Mouse (Mus musculus) thymus, postnatal 10 days (tissue): ENCODE data around the gene Fhit.
"Not testable (repeated sequence)": the region's sequence is repeated elsewhere in the genome, so short reads cannot be mapped to it uniquely, and the experiment has no call there.

Source experiments
- DNase-seq, 2 experiments: peaks; one replicate each; pipeline ENCODE4 v3.0.0; 2021; ENCODE audit warnings: low spot score in 2 of 2

Fhit gene

DNA sequence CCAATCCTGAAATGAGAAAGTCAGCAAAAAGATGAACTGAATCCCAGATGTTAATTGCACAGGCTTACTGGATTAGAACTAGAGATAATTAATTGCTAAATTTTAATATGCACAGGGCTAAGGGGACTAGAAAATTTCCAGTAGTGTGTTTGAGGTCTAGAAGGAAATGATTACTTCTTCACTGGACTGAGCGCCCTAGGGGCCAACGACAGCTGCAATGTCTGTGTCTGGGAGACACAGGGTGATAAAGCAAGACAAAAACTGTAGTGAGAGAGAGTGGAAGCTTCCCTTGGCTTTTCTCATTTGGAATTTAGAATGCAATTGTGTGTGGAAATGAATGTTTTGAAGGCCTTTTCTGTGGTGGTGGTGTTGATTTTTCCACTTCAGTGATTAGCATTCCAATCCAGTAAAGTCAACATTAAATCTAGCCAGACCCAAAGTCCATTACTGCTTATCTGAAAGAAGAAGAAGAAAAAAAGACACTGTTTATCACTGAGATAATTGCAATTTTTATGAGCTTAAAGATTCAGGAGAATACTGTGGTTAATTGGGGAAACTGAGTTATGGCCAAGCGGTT, 1184.8 kb downstream of the Fhit start:
- no peak for DNase-seq

DNA sequence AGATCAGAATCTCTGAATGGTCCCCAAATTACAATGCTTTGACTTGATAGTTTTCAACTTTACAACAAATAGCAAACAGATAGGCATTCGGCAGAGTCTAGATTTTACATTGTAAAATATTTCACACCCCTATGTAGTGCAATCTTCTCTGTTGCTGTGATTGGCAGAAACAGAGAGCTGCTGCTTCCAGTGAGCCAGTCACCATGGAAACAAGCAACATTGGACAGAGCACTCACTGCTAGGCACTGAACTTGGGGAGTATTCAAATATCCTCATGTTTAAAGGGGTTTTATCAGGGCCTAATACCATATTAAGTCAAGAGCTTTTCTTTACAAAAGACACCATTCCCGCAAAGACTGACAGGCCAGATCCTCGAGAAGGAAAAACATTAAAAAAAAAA, 1187.4 kb downstream of the Fhit start:
- DNase-seq: no peak

DNA sequence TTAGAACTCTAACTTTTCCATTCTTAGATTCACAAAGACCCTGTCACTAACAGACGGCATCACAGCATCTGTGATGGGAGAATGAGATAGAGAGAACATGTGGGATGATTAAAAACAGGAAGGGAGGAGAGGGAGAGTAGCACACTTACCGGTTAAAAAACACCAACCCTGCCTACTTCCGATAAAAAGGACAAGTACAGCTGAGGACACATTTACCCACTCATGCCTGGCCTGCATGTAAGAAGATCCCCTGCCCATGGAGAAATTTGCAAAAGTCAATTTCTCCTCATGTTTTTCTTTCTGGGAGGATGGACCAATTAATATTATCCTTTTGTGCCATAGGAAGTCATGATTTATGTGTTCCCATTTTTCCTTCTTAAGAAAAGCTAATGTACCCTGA, 1198.0 kb downstream of the Fhit start:
- no peak for DNase-seq

DNA sequence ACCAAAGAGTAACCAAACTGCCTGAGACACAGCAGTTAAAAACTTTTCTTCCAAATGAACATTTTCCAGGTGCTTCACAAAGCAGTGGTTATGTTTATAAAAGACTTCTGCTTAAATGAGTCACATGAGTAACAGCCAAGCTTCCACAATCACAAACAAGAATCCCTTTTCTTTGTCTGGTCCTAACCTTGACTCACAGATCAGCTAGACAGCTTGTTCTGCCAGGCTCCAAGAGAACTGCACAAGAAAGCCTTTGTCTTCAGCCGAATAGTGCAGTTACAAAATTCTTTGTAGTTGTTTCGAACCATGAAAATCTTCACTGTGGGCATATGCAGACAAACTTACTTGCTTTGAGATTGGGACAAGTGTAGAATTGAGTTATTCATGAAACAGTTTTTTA, 1201.4 kb downstream of the Fhit start:
- no peak for DNase-seq

DNA sequence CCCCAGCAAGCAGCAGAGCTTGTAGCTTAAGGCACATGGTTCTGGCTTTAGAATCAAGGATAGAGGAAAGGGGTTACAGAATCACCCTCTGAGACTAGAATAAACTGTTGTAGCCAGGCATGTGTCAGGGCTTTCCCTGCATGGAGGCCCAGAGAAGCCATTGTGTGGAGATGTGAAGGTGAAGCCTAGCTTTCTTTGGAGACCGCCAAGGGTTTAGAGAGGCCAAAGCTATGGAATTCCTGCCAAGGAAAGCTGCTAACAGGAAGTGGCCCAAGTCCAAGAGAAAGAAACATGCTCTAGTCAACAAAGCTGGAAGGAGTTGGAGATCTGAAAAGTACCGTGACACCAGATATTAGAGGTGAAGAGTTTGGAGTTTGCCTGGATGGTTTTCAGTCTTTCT, 1262.3 kb downstream of the Fhit start:
- DNase-seq: no peak

DNA sequence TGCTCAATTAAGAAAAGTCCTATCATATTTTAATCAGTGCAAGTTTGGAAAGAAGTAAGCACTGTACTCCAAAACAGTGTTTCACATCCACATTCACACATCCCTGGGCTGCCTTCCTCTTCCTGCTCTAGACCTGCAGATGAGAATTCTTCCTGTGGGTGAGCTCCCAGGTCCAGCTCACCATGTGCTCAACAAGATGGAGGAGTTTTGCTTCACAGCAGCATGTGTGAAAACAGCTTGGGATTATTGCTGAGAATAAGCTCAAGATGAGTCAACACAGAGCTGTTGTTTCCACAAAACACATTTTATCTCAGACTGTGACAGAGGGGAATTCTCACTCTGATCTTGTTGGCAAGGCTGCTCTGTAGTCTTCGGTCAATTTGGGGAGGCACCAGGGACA, 1265.3 kb downstream of the Fhit start:
- no peak for DNase-seq

DNA sequence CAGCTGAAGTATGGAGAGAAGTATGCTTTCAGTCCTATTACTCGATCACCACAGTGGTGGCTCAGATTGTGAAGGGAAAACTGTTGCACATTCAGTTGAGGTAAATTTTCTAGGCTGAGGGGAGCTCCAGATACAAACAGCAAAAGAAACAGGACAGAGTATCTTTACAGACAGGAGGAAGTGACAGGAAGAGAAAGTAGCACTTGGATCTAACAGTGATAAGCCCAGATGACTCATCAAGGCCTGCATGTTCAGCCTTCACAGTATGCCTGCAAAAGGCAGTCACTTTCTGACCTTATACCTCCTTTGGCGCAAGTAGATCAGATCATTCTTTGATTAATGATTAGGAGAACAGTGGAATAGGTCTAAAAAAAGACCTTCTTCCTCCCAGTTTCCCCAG, 1309.8 kb downstream of the Fhit start:
- no peak for DNase-seq

DNA sequence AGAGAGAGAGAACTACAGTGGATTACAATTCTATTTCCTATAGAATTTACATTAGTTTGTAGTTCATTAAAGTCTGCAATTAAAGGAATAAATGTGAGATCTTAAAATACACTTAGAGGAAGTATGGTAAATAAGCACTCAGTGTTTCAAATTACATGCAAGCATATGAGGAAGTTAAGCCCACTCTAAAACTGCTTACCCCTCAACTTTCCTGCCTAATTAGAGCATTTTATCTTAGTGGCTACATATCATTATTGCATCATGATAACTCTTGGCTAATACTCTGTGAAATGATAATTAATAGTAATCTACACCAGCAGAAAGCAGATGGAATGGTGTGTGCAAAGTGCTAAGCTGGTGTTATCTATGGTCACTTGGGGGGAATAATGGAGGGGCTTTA, 1329.5 kb downstream of the Fhit start:
- DNase-seq: no peak

DNA sequence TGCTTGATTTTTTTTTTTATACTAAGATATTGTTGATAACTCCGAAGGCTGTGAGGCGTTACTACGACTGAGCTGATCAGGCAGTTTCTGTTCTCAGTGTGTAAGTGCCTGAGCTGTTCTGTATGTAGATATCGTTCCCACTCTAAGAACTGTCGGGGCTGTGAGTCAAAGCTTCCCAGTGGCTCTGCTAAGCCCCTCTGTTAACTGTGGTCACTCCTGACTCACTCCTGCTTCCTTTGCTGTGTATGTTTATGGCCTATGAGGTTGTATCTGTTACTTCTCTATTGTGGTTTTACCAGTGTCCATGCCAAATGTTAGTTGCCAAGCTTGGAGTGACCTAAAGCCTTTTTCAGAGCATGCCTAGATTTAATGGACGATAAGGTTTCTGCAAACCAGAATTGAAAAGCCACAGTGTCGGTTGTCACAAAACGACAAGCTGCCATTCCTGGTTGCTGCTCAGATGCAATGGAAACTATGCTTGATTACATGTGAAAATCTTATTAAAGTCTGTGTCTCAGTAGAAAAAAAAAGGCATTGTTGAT, 1333.1 kb downstream of the Fhit start:
- DNase-seq: not testable (repeated sequence)

DNA sequence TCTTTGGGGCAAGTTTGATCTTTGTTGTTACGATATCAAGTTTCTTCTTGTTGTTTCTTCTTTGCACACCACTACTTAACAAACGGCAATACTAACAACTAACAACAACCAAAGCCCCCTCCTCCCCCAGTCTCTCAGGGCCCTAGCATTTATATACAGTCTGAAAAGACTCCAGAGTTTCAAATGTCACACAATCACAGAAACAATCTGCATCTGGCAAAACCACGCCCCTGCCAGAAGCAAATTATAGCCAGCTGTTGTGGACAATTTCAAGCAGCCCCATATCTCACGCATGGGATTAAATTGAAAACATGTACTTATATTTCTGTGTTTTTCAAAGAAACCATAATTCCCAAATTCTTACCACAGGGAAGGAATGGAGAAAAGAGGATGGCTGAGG, 1345.9 kb downstream of the Fhit start:
- DNase-seq: no peak

DNA sequence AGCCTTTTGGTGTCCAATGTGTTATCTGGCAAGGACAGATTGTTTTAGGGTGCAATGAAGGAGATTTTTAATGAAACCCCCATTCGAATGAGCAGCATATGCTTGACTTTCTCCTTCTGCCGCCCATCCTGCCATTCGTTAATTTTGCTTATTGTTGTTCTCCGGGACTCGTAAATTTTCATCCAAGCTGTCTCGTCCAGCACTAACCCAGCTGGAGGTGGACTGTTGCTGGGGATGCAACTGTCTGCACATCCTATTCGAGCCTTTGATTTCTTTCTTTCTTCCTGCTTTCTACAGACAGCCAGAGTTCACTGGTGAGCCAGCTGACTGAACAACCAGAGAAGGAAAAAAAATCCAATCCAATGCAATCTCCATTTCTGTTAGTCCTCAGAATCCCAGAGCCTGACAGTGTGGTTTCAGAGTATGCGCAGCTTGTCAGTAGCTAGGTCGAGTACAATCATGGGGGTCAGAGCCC, 1350.0 kb downstream of the Fhit start:
- no peak for DNase-seq

DNA sequence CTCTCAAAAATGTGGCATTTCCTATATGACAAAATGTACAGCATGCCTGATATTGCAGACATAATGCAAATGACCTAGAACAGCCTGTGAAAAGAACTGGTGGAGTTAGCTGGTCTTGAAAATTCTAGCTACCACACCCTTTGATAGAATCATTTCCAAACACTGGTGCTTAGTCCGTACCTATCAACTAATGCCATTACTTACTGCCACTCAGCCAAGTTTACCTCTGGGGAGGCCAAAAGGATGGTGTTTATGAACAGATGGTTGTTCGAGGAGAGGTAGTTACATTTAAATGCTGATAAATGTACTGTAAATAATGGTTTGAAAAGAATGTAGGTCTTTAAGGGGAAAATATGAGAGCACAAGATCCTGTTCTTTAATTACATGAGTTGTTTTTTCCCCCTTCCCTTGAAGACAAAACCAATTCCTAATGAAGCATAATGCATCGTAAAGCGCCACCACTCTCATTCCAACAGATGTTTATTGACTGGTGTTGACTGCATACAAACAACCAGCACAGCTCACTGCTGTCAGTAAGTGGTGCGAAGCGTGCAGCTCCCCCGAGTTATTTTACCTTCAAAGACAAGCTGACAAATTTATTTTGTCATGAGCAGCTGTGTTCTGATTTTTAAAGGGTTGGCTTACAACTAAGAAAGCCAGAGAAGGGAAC, 1350.5 kb downstream of the Fhit start:
- DNase-seq: no peak

DNA sequence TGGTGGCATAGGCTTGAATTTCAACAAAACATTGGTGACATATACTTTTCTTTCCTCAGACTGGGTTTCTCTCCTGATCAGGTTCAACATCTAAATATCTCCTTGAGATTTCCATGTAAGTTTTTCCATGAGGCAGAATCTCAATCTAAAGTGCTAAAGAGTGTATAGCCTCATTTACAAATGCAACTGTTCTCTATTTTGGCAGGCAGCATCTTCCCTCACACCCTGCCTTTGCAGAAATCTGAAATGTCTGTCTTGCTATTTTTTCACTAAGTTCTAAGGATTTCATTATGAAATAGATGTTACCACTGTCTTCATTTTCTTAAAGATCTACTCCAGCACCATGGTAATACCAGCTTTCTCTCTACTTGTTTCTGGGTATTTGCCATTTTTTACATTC, 1368.4 kb downstream of the Fhit start:
- no peak for DNase-seq

DNA sequence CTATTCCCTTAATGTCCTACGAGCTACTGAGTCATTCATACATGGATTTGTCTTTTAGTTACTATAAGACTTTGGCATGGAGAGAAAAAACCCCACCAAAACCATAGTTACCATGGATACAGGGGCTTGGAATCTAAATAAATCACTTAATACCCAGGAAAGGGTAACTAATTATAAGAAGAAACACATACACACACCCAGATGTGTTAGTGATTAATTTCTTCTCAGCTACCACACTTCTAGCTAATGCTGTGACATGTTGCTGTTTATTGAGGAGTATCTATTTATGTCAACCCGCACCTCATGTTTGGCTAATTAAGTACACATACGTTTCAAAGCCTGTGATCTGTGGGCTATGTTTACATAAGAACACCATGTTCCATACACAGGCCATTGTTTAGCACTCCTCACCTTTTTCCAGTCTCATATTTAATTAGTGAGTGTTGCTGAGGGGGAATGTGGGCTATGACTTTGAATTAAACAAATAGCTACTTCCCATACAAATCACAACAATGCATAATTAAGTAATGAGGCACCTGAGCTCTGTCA, 1373.4 kb downstream of the Fhit start:
- no peak for DNase-seq

DNA sequence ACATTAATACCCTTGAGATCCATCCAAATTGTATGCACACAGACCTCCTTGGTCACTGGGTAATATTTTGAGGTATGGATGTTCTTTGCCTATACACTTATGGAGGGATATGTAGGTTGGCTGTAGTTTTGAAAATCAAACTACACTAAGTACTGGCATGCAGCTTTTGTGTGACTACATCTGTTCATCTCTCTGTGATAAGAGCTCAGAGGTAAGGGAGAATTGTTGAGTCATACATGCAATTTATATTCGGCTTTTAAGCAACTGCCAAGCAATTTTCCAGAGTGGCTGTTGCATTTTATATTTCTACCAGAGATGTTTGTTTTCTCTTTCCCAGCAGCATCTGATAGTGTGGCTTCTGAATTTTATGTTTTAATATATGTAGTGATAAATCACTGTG, 1374.4 kb downstream of the Fhit start:
- DNase-seq: no peak

DNA sequence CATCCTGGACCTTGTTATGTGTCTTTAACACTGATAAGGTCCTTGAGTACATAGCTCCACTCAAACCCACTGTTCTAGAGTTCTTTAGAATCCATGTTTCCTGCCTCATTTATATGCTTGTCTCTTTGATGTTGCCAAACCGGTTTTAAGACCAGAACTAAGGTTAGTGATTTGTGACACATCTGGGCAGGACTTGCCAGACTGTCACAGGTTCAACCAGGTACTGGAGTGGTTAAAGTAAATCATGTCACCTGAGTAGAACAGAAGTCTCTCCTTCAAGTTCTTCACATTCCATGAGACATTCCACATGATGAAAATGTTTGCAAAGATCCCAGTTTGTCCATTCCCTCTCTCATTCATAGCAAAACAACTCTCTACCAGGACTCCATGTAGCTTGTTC, 1376.0 kb downstream of the Fhit start:
- no peak for DNase-seq

DNA sequence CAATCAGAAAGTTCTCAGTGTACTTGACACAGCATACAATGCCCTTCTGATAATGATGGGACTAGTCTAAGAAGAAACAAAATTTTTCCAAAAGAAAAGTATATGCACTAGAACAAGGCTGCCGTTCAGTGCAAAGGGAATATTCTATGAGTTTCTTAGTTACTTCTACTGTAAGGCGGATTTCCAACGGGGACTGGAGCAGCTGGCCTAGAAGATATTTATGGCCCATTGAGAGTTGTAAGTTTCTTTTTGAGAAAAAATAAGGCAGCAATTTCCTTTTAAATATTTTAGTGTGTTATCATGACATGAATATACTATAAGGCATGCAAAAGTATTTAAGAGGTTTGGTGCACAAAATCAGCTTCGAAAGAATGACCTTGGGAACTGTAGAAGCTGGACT, 1410.5 kb downstream of the Fhit start:
- no peak for DNase-seq

DNA sequence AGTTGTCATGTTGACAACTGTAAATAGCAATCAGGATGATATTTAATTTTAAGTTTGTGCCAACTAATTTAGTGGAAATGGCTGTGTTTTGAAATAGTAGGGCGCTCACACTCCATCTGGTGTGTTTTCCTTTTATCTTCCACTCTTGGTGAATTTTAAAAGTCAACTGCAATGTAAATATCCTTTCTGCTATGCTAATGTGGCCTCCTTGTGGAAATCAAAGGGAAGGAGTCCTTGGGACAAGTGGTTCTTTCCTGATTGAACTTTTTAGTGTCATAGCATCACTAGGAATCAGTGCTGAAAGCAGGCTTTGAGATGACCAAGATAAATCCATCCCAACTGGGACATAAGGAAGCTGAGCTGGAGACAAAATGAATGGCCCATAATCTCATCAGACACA, 1413.1 kb downstream of the Fhit start:
- no peak for DNase-seq

DNA sequence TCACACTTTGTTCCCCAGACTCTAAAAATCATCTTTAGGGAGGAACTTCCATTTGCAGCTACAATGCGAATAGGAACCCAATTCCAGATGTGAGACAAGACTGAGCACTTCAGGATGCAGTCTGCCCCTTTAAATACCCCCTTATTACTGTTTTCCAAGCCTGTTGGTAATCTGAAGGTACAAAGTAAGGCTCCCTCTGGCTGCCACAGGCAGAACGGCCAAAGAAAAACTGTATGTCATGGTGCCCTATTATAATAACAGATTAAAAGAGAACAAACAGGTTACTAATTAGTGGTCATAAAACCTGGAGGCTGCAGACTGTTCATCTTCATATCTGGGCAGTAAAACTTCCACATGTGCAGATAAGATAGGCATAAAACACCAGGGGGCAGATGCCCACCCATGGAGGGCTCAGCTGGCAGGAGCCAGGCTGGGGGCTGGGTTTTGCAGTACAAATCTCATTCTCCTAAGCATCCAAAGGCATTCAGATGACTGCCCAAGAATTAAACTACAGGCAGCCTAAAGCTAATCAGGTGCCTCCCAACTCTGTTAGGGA, 1439.8 kb downstream of the Fhit start:
- DNase-seq: no peak

DNA sequence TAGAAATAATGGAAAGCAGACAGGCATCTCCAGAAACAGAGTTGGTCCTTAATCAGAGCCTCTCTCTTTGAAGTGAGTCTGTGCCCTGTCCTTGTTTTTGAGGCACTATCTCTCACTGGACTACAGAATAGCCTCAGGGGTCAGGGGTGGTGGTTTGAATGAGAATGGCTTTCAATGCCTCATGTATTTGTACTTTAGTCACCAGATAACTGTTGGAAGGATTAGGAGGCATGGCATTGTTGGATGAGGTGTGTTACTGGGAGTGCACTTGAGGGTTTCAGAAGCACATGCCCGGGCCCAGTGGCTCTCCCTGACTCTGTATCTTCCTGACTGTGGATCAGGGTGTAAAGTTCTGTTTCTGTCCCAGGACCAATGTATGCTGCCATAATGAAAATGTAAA, 1463.2 kb downstream of the Fhit start:
- no peak for DNase-seq

DNA sequence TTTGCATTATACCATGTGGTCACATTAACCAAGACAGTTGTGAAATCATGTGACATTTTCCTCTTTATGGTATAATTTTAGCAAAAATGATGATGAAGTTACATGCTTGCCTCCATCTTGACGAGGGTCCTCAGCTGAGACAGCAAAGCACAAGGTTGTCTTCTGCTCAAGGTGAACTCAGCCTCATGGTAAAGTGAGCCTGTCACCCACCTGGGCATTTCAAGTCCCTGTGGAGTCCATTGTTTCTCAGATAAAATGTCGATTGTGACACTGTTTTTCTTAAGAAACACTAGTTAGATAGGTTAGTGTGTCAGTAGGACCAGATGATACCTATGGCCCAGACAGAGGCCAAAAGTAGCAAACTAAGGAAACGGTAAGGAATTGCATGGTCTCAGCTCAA, 1464.7 kb downstream of the Fhit start:
- DNase-seq: no peak

DNA sequence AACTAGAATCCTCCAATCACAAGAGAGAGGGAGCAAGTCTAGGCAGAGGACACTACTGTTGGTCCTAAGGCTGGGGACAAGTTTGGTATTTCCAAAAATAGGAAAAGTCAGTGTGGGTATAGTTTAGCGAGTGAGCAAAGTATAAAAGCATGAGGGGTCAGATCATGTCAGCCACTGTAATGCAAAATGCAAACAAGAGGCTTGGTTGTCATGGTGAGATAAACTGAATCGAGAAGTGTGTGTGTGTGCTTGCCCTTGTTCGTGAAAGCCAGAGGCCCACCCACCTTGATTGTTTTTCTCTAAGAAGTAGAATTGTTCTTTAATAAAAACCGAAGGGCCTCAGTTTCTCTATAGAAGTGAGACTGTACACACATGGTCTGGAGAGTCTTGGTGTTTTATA, 1465.8 kb downstream of the Fhit start:
- no peak for DNase-seq

DNA sequence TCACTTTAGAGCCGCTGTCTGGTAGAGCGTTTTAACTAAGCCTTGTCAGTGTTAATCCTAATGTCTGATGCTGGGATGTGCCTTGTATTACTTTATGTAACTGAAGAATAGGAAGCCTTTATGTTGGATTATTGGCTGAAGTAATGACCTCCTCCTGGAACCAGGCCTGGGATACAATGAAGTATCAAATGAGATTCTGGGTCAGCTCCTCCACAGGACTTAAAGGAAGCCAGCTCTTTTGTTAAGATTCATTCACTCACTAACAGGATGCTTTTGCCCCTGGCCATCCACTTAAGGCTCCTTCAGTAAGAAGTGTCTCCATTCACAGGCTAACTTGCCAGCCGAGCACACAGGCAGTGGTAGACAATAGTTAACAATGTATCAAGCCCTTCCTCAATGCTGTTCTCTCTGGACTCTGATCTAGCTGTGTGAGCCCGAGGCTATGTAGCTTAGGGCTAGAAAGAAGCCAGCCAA, 1466.6 kb downstream of the Fhit start:
- no peak for DNase-seq
